Mouse (Mus musculus) ES-Bruce4 (cell line): Measurements from ENCODE around the gene Gm17545.

Experiments used
- CTCF ChIP-seq: IDR thresholded peaks from one replicate; pipeline ENCODE4 v1.8.1; 2011; ENCODE audit warnings: low read depth, low read length
- EP300 ChIP-seq: IDR thresholded peaks from 2 replicates; pipeline ENCODE4 v1.6.1; 2011; ENCODE audit warnings: low read depth, low read length; ENCODE audit not compliant: insufficient read depth

- TF ChIP-seq CTCF (no peak), EP300 (no peak)
Observed at GRCm38 (mm10) chr9:22476265-22476664, 22.2 kb downstream of the Gm17545 start.
